Mouse (Mus musculus) mouse trophoblast stem cell (cell line): Measurements from ENCODE around the gene Gm6408.
"Not testable (repeated sequence)": the region's sequence is repeated elsewhere in the genome, so short reads cannot be mapped to it uniquely, and the experiment has no call there.

ENCODE experiments used
- in situ Hi-C, 2 experiments: fragments of 300-500 bp; cut with MseI, MboI; formaldehyde crosslinking; loops; 2 replicates in 1 of 2; 3 replicates in 1 of 2; pipeline ENCODE4 v1.15.1; 2025

Gm6408 gene

GRCm38 (mm10) chr5:146481665-146482064 is at the start of gene Gm6408:
Gm6408 (plus strand) TSS chr5:146481965.
- in situ Hi-C loops, result not testable (repeated sequence)

GRCm38 (mm10) chr5:146432476-146432875 is 49.3 kb upstream of the Gm6408 start:
- in situ Hi-C loops, result no loop called here

GRCm38 (mm10) chr5:146435316-146435715 is 46.4 kb upstream of the Gm6408 start:
- in situ Hi-C loops, result no loop called here

GRCm38 (mm10) chr5:146436796-146437195 is 45.0 kb upstream of the Gm6408 start:
- in situ Hi-C loops, result no loop called here

GRCm38 (mm10) chr5:146439152-146439781 is 42.5 kb upstream of the Gm6408 start:
- in situ Hi-C loops, result no loop called here

- in situ Hi-C loops, result no loop called here
Observed at GRCm38 (mm10) chr5:146440273-146440672, 41.5 kb upstream of the Gm6408 start.

- in situ Hi-C loops, result no loop called here
Observed at GRCm38 (mm10) chr5:146442767-146443166, 39.0 kb upstream of the Gm6408 start.

- in situ Hi-C loops, result no loop called here
Observed at GRCm38 (mm10) chr5:146446633-146447032, 35.1 kb upstream of the Gm6408 start.

GRCm38 (mm10) chr5:146451592-146452254 is 30.0 kb upstream of the Gm6408 start:
- in situ Hi-C loops, result no loop called here

GRCm38 (mm10) chr5:146453556-146453955 is 28.2 kb upstream of the Gm6408 start:
- in situ Hi-C loops, result no loop called here

- in situ Hi-C loops, result no loop called here
Observed at GRCm38 (mm10) chr5:146461612-146462011, 20.2 kb upstream of the Gm6408 start.

GRCm38 (mm10) chr5:146466663-146467062 is 15.1 kb upstream of the Gm6408 start:
- in situ Hi-C loops, result no loop called here

GRCm38 (mm10) chr5:146468311-146468710 is 13.5 kb upstream of the Gm6408 start:
- in situ Hi-C loops, result no loop called here

GRCm38 (mm10) chr5:146470821-146471220 is 10.9 kb upstream of the Gm6408 start:
- in situ Hi-C loops, result no loop called here

GRCm38 (mm10) chr5:146471311-146471710 is 10.5 kb upstream of the Gm6408 start:
- in situ Hi-C loops, result no loop called here

GRCm38 (mm10) chr5:146471821-146472220 is 9.9 kb upstream of the Gm6408 start:
- in situ Hi-C loops, result no loop called here

GRCm38 (mm10) chr5:146479564-146479963 is 2.2 kb upstream of the Gm6408 start:
- in situ Hi-C loops, result not testable (repeated sequence)

- in situ Hi-C loops, result not testable (repeated sequence)
Observed at GRCm38 (mm10) chr5:146488959-146489358, 7.2 kb downstream of the Gm6408 start.

- in situ Hi-C loops, result not testable (repeated sequence)
Observed at GRCm38 (mm10) chr5:146491063-146491462, 9.3 kb downstream of the Gm6408 start, which contains the start of gene Gm6370. Gm6370 (plus strand) TSS chr5:146491363.

GRCm38 (mm10) chr5:146502099-146502498 is 20.3 kb downstream of the Gm6408 start, which contains the start of gene 4930449I24Rik:
4930449I24Rik (plus strand) TSS chr5:146502399.
- in situ Hi-C loops, result not testable (repeated sequence)

- in situ Hi-C loops, result not testable (repeated sequence)
Observed at GRCm38 (mm10) chr5:146513823-146514222, 32.1 kb downstream of the Gm6408 start, which contains the start of gene Gm3402. Gm3402 (plus strand) TSS chr5:146514123.

- in situ Hi-C loops, result not testable (repeated sequence)
Observed at GRCm38 (mm10) chr5:146525501-146525900, 43.7 kb downstream of the Gm6408 start, which contains the start of gene Gm3404. Gm3404 (plus strand) TSS chr5:146525801.
